Mouse (Mus musculus) lung, embryonic 14.5 days (tissue): ENCODE measurements around the gene Ets1. TPM values are rescaled to one million over a fixed set of nuclear protein-coding genes. Genes with fewer than 3 reads are reported as not detected.

Experiments used
- ATAC-seq: fragments of 200-750 bp; cut with Nextera tagmentation; 2 replicates; pipeline ENCODE4 v1.8.0; 2017; ENCODE audit warnings: mild to moderate bottlenecking, moderate TSS enrichment, moderate library complexity; ENCODE audit not compliant: insufficient read depth
- DNase-seq: peaks from one replicate; pipeline ENCODE4 v3.0.0-alpha.2; 2015
- H3K27ac ChIP-seq: fragments of 300-500 bp; sonication (generic); 2 replicates; pipeline ENCODE4 v1.5.1; 2014; ENCODE audit warnings: low read depth, mild to moderate bottlenecking, moderate library complexity
- H3K27me3 ChIP-seq: fragments of 300-500 bp; sonication (generic); 2 replicates; pipeline ENCODE4 v1.6.1; 2014; ENCODE audit warnings: low read length, control low read depth; ENCODE audit not compliant: insufficient read depth
- H3K36me3 ChIP-seq: fragments of 300-500 bp; sonication (generic); 2 replicates; pipeline ENCODE4 v1.6.1; 2014; ENCODE audit warnings: control low read depth; ENCODE audit not compliant: insufficient read depth
- H3K4me1 ChIP-seq: fragments of 300-500 bp; sonication (generic); 2 replicates; pipeline ENCODE4 v1.6.1; 2014; ENCODE audit warnings: antibody characterized with exemption, control low read depth; ENCODE audit not compliant: insufficient read depth
- H3K4me2 ChIP-seq: fragments of 300-500 bp; sonication (generic); 2 replicates; pipeline ENCODE4 v1.6.1; 2014; ENCODE audit warnings: mild to moderate bottlenecking
- H3K4me3 ChIP-seq: fragments of 300-500 bp; sonication (generic); 2 replicates; pipeline ENCODE4 v1.5.1; 2014; ENCODE audit warnings: low read depth, low read length
- H3K9ac ChIP-seq: fragments of 300-500 bp; sonication (generic); 2 replicates; pipeline ENCODE4 v1.6.1; 2014
- H3K9me3 ChIP-seq: fragments of 300-500 bp; sonication (generic); 2 replicates; pipeline ENCODE4 v1.6.1; 2016; ENCODE audit warnings: low read depth, low read length, control low read depth
- CTCF ChIP-seq: IDR thresholded peaks from 2 replicates; pipeline ENCODE4 v1.5.1; 2016; ENCODE audit warnings: antibody characterized with exemption, low read depth
- whole genome bisulfite sequencing: fragments of 180-500 bp; shearing (Covaris S2); extraction: QIAGEN DNeasy Blood & Tissue Kit; methylation state at CpG from one replicate; pipeline ENCODE4 v1.1.7; 2014; 5-methylcytosine and 5-hydroxymethylcytosine counted together
- polyA plus RNA-seq: library from polyadenylated mRNA; unstranded; fragments of >200 nt; fragmentation: Nextera tagmentation; extraction: Ambion mirVana; gene quantifications from 2 replicates; pipeline ENCODE4 v1.2.1, GENCODE M21; 2014

Gene Ets1
- polyA plus RNA-seq, 1 experiment from 2014 or later: 79.2 TPM

DNA sequence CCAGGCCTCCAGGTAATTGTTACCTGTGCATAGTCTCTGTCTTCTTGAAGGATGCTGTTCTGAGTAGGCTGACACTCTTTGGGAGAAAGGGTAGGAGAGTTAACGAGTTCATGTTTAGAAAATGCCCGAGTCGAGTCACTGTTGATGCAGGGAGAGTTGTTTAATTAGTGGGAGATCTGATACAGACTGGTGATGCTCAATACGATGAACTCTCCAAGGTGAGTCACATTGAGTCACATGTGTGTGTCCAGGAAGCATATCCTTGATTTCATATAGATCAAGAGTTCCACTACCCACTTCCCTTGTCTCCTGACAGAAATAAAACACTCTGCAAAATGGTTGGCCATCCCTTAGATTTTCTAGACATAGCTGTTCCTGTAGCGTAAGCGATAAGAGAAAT is 72.5 kb downstream of the Ets1 start:
- Histone ChIP-seq H3K36me3 (0 out of 2 replicates have a peak, but pooled peaks cover 2% of the 10 kb centered on the region), H3K4me2 (no peak overlapping the region), H3K27ac (no peak overlapping the region; the same call in 1 of the 2 replicates), H3K27me3 (no peaks in the 10 kb centered on the region), H3K9me3 (no peaks in the 10 kb centered on the region), H3K4me3 (no peak overlapping the region), H3K9ac (no peak overlapping the region), H3K4me1 (peaks cover 58% of the 10 kb centered on the region)
- DNase-seq (no peak), ATAC-seq (no peak)
- TF ChIP-seq CTCF: no peak
- 52% methylated on average over 6 of the region's 6 CpGs for WGBS

DNA sequence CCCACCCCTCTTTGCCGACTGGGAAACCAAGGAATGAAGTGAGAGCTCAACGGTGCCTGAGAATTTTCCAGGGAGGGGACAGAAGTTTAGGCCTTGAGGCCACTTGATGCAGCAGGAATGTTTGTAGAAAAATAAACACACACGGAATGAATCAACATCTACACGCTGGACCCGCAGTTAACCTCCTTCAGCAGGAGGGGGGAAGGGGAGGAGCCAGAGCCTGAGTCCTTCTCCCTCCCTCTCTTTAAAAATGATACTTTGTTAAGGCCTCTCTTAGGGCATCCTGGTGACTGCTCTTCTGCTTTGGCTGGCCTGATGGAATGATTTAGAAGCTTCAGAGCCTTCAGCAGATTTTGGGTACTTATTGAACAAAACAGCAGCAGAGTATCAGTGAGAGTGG is 73.3 kb downstream of the Ets1 start:
- Histone ChIP-seq H3K27me3 (no peaks in the 10 kb centered on the region), H3K4me3 (no peak overlapping the region), H3K27ac (peak overlapping the region; percentile 44), H3K36me3 (0 out of 2 replicates have a peak, but pooled peaks cover 2% of the 10 kb centered on the region), H3K4me1 (peaks cover 58% of the 10 kb centered on the region), H3K4me2 (peak overlapping the region; percentile 39; the same call in 1 of the 2 replicates), H3K9me3 (no peaks in the 10 kb centered on the region), H3K9ac (no peak overlapping the region)
- TF ChIP-seq CTCF: no peak
- DNase-seq: peak; percentile 77
- ATAC-seq: peak; percentile 33
- 2% methylated on average over 5 of the region's 5 CpGs for WGBS

- Histone ChIP-seq H3K4me3 (no peak overlapping the region), H3K4me2 (peak overlapping the region; percentile 39; the same call in 1 of the 2 replicates), H3K27me3 (no peaks in the 10 kb centered on the region), H3K9ac (no peak overlapping the region), H3K9me3 (no peaks in the 10 kb centered on the region), H3K27ac (peak overlapping the region; percentile 44), H3K36me3 (0 out of 2 replicates have a peak, but pooled peaks cover 2% of the 10 kb centered on the region), H3K4me1 (peaks cover 58% of the 10 kb centered on the region)
- DNase-seq (no peak), ATAC-seq (no peak)
- WGBS: 53% methylated on average over 17 of the region's 17 CpGs
- TF ChIP-seq CTCF: no peak
Measured at GRCm38 (mm10) chr9:32709764-32710734, 74.0 kb downstream of the Ets1 start.

DNA sequence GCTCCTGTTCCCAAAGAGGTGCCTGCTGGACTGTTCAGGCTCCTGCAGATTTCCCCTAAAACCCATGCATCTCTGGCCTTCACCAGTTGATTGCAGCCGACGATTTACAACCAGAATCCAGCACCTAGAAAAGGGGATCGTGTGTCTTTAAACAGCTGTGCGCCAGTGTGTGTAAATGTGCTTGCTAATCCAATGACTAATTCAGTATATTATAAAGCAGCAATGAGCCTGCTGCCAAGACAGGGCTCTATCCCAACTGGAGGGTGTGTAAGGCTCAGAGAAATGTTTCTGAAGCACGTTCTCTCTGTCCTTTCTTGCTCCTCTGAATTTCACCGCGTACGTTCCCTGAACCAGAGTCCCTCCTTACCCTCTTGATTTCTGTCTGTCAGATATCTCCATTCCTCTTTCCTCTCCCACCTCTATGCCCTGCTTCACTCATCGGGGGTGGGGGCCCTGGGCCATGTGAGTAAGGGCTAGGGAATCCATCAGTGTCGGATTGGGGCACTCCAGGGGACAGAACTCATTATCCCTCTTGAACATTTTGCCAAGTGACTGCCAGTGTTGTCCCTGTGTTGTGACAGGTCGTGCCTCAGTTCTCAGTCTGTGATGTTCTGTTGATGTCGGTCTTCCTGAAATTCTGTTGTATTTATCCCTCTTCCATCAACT is 75.1 kb downstream of the Ets1 start:
- peaks cover 56% of the 10 kb centered on the region for H3K4me1 ChIP-seq
- no peak overlapping the region for H3K4me2 ChIP-seq
- 0 out of 2 replicates have a peak, but pooled peaks cover 2% of the 10 kb centered on the region for H3K36me3 ChIP-seq
- no peaks in the 10 kb centered on the region for H3K27me3 ChIP-seq
- no peak overlapping the region for H3K9ac ChIP-seq
- no peak for ATAC-seq
- 46% methylated on average over 12 of the region's 12 CpGs for whole genome bisulfite sequencing
- H3K9me3 ChIP-seq: no peaks in the 10 kb centered on the region
- H3K27ac ChIP-seq: no peak overlapping the region
- TF ChIP-seq CTCF: no peak
- H3K4me3 ChIP-seq: no peak overlapping the region
- DNase-seq: no peak

- H3K9me3 ChIP-seq: no peaks in the 10 kb centered on the region
- no peaks in the 10 kb centered on the region for H3K27me3 ChIP-seq
- TF ChIP-seq CTCF: no peak
- peaks cover 61% of the 10 kb centered on the region for H3K4me1 ChIP-seq
- no peak overlapping the region for H3K27ac ChIP-seq
- H3K36me3 ChIP-seq: 0 out of 2 replicates have a peak, but pooled peaks cover 2% of the 10 kb centered on the region
- H3K9ac ChIP-seq: no peak overlapping the region
- 58% methylated on average over 4 of the region's 4 CpGs for WGBS
- no peak overlapping the region for H3K4me3 ChIP-seq
- no peak for DNase-seq
- H3K4me2 ChIP-seq: no peak overlapping the region
- ATAC-seq: no peak
Measured at GRCm38 (mm10) chr9:32711768-32712167, 75.7 kb downstream of the Ets1 start.

DNA sequence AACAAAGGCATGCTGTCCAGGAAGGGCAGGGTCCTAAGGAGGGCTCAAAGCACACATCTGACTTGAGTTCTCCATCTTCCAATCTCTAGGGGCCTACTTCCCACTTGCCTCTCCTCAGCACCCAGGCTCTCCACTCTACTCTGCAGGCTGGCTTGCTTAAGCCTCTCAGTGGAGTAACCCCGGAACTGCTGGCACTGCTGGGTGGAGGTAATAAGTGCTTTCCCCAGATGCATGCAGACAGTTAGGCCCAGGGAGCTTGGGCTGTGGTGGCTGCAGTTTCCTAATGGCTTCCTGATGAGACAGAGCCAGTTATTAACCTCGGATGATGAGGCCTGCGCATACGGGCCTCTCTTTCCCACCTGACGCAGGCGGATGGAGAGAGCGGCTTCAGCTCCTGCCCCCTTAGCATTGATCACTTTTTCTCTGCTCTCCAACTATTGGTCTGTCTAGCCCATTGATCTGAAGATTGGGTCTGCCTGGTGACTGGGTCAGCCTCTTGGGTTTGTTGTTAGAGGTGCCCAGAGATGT is 76.4 kb downstream of the Ets1 start:
- no peak overlapping the region for H3K9ac ChIP-seq
- H3K27me3 ChIP-seq: no peaks in the 10 kb centered on the region
- H3K4me3 ChIP-seq: no peak overlapping the region
- no peak overlapping the region for H3K27ac ChIP-seq
- H3K36me3 ChIP-seq: 0 out of 2 replicates have a peak, but pooled peaks cover 2% of the 10 kb centered on the region
- no peak for ATAC-seq
- H3K9me3 ChIP-seq: no peaks in the 10 kb centered on the region
- DNase-seq: no peak
- peaks cover 61% of the 10 kb centered on the region for H3K4me1 ChIP-seq
- H3K4me2 ChIP-seq: no peak overlapping the region
- no peak for TF ChIP-seq CTCF
- 82% methylated on average over 7 of the region's 7 CpGs for WGBS
